Mouse (Mus musculus) limb, embryonic 13.5 days (tissue): ENCODE results near the gene Vwa8. TPM values are rescaled to one million over a fixed set of nuclear protein-coding genes. Genes with fewer than 3 reads are reported as not detected.

ENCODE experiments used
- ATAC-seq: fragments of 200-750 bp; cut with Nextera tagmentation; 2 replicates; pipeline ENCODE4 v1.8.0; 2017; ENCODE audit warnings: low read depth, moderate number of reproducible peaks, moderate TSS enrichment; ENCODE audit not compliant: low FRiP score
- H3K27ac ChIP-seq: fragments of 300-500 bp; sonication (generic); 2 replicates; pipeline ENCODE4 v1.5.1; 2015; ENCODE audit warnings: inconsistent platforms, mild to moderate bottlenecking, moderate library complexity
- H3K27me3 ChIP-seq: fragments of 300-500 bp; sonication (generic); 2 replicates; pipeline ENCODE4 v1.6.1; 2015; ENCODE audit warnings: mild to moderate bottlenecking, inconsistent platforms
- H3K36me3 ChIP-seq: fragments of 300-500 bp; sonication (generic); 2 replicates; pipeline ENCODE4 v1.6.1; 2015; ENCODE audit warnings: inconsistent platforms, mild to moderate bottlenecking, moderate library complexity
- H3K4me1 ChIP-seq: fragments of 300-500 bp; sonication (generic); 2 replicates; pipeline ENCODE4 v1.6.1; 2015; ENCODE audit warnings: inconsistent platforms
- H3K4me2 ChIP-seq: fragments of 300-500 bp; sonication (generic); replicated peaks from 2 replicates; pipeline ENCODE4 v1.6.1; 2015; ENCODE audit warnings: inconsistent platforms, mild to moderate bottlenecking, moderate library complexity
- H3K4me3 ChIP-seq: fragments of 300-500 bp; sonication (generic); 2 replicates; pipeline ENCODE4 v1.5.1; 2015; ENCODE audit warnings: moderate library complexity, mild to moderate bottlenecking, inconsistent platforms
- H3K9ac ChIP-seq: fragments of 300-500 bp; sonication (generic); 2 replicates; pipeline ENCODE4 v1.6.1; 2015; ENCODE audit warnings: mild to moderate bottlenecking, inconsistent platforms
- H3K9me3 ChIP-seq: fragments of 300-500 bp; sonication (generic); 2 replicates; pipeline ENCODE4 v1.6.1; 2016; ENCODE audit warnings: inconsistent platforms
- WGBS: fragments of 180-500 bp; shearing (Covaris S2); methylation state at CpG from one replicate; pipeline ENCODE4 v1.1.7; 2015; 5-methylcytosine and 5-hydroxymethylcytosine counted together
- polyA plus RNA-seq: library from polyadenylated mRNA; unstranded; fragments of >200 nt; fragmentation: Nextera tagmentation; extraction: Ambion mirVana; gene quantifications from 2 replicates; pipeline ENCODE4 v1.2.1, GENCODE M21; 2015

Gene Vwa8
- polyA plus RNA-seq, 1 experiment from 2014 or later: 11.2 TPM

DNA sequence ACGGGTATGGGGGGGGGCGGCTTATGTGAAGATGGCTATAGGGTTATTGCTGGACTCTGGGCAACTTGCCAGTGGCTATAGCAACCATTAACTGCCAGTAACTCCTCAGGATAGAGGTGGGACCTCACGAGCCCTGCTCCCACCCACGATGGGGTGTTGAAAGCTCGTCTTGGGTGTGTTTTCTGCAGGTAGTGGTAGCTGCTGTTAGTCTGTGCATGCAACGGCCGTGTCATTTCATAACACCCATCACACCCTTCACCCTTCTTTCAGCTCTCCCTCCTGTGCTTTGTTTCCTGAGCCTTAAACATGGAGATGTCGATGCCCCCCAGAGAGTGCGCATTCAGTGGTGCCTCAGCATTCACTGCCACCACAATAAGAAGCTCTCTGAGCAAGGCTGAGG is 329.4 kb downstream of the Vwa8 start:
- peaks cover 37% of the 10 kb centered on the region for H3K4me1 ChIP-seq
- peaks cover 5% of the 10 kb centered on the region; the same call in 1 of the 2 replicates for H3K9me3 ChIP-seq
- no peak overlapping the region for H3K9ac ChIP-seq
- no peak overlapping the region for H3K4me2 ChIP-seq
- ATAC-seq: no peak
- H3K27ac ChIP-seq: no peak overlapping the region
- H3K27me3 ChIP-seq: no peaks in the 10 kb centered on the region
- 74% methylated on average over 9 of the region's 9 CpGs for WGBS
- H3K4me3 ChIP-seq: no peak overlapping the region
- peaks cover 17% of the 10 kb centered on the region for H3K36me3 ChIP-seq

DNA sequence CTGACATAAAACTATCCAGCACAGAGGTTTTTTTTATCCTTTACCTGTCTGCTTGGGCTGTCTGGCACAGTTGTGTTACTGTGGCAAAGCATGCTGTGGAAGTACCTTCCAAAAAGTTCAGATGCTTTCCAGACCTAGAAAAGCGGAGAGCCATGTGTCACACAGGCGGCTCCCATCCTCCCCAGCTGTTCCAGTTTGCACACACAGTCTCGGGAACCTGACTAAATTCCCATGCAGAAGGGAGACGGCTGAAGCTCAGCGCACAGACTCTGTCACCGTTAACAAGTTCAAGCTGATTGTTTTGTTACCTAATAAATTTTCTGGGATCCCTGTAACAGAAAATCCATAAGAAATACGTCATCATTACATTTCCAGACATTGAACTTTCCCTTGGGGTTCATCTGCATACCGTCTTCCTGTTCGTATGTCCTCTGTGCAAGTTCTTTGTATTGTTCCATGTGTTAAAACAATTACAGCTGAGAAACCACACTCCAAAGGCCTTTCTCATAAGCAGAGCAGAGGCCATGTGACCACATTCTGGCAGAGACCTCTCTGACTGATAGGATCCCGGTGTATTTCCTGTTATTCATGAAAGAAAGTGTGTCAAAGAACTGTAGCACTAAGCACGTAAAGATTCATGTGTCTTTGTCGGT is 331.4 kb downstream of the Vwa8 start:
- Histone ChIP-seq H3K4me3 (no peak overlapping the region), H3K4me1 (peaks cover 50% of the 10 kb centered on the region), H3K9ac (no peak overlapping the region), H3K27me3 (no peaks in the 10 kb centered on the region), H3K27ac (peak overlapping the region; percentile 82), H3K9me3 (peaks cover 4% of the 10 kb centered on the region; the same call in 1 of the 2 replicates), H3K36me3 (peaks cover 10% of the 10 kb centered on the region), H3K4me2 (no peak overlapping the region)
- WGBS: 25% methylated on average over 12 of the region's 12 CpGs
- ATAC-seq: peak; percentile 92

DNA sequence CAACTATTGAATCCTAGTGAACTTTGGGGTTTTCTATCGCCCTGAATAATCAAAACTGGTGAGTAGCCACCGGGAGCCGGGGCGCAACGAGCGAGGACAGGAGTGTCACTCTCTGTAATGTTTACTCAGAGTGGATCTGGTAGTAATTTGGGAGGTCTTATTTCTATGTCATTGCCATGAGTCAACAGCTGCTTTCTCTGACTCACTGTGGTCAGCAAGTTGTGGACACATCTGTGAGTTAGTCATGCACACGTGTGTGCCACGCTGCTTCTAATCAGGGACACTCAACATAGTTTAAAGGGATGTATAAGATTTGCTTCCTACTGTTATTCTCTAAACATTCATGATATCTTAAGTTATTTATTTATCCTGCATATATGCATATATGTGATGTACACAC is 332.9 kb downstream of the Vwa8 start:
- no peak overlapping the region for H3K27ac ChIP-seq
- peaks cover 11% of the 10 kb centered on the region; the same call in 1 of the 2 replicates for H3K36me3 ChIP-seq
- H3K27me3 ChIP-seq: no peaks in the 10 kb centered on the region
- H3K9ac ChIP-seq: no peak overlapping the region
- WGBS: 80% methylated on average over 8 of the region's 8 CpGs
- no peaks in the 10 kb centered on the region for H3K9me3 ChIP-seq
- no peak overlapping the region for H3K4me2 ChIP-seq
- ATAC-seq: no peak
- no peak overlapping the region for H3K4me3 ChIP-seq
- H3K4me1 ChIP-seq: peaks cover 54% of the 10 kb centered on the region

DNA sequence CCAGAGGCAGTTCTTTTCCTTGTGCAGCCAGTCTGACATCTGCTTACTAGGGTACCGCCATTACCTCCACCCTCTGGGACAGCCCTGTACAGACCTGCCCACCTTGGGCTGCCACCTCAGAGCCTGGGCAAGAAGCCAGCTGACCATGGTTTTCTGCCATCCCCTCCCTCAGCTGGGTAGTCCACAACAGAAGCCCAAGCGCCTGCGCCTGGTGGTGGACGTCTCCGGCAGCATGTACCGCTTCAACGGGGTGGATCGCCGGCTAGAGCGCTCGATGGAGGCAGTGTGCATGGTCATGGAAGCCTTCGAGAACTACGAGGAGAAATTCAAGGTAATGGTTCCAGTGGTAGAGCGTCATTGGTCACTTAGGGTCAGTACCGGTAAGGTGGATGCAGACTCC is 333.9 kb downstream of the Vwa8 start:
- H3K9ac ChIP-seq: no peak overlapping the region
- no peak for ATAC-seq
- peaks cover 53% of the 10 kb centered on the region for H3K4me1 ChIP-seq
- 92% methylated on average over 15 of the region's 15 CpGs for WGBS
- H3K27ac ChIP-seq: peak overlapping the region; percentile 28; the same call in 1 of the 2 replicates
- no peak overlapping the region for H3K4me3 ChIP-seq
- no peaks in the 10 kb centered on the region for H3K27me3 ChIP-seq
- no peaks in the 10 kb centered on the region for H3K9me3 ChIP-seq
- peaks cover 14% of the 10 kb centered on the region; the same call in 1 of the 2 replicates for H3K36me3 ChIP-seq
- no peak overlapping the region for H3K4me2 ChIP-seq

DNA sequence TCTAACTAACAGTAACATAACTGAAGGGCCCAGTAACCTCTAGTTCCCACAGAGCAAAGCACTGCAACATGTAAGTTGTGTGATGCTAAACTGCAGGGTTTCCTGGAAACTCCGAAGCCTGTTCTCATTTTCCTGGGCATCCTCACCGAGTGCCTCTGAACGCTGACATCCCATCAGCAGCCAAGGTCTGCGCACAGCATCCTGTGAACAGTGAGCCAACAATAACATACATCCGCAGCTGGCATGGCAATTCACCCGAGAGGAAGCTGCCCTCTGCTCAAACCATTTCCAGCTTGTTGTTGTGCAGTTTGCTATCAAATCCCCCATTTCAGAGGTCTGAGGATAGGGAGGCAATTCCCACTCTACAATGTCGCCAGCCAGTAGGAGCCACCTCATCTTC is 334.4 kb downstream of the Vwa8 start:
- Histone ChIP-seq H3K27me3 (no peaks in the 10 kb centered on the region), H3K27ac (no peak overlapping the region; the same call in 1 of the 2 replicates), H3K4me1 (peaks cover 48% of the 10 kb centered on the region), H3K9me3 (no peaks in the 10 kb centered on the region), H3K4me2 (no peak overlapping the region), H3K9ac (no peak overlapping the region), H3K4me3 (no peak overlapping the region), H3K36me3 (peaks cover 14% of the 10 kb centered on the region; the same call in 1 of the 2 replicates)
- ATAC-seq: no peak
- 80% methylated on average over 7 of the region's 7 CpGs for WGBS

DNA sequence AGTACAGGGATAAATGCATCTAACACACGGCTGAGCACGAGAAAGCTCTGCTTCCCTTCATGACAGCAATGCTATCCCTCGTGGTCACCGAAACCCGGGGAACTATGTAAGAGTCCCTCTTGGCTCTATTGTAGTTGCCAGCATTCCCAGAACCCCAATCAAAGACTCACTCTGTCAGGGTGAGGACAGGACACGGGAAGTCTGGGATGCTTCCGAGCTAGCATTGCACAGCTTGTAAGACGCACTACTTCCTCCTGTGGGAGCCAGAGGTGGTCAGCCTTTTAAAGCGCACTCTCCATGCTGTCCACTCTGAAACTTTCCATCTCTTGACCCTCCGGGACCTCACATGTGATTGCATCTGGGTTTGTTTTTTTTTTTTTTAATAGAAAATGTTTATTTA is 335.2 kb downstream of the Vwa8 start:
- Histone ChIP-seq H3K9me3 (no peaks in the 10 kb centered on the region), H3K36me3 (peaks cover 14% of the 10 kb centered on the region; the same call in 1 of the 2 replicates), H3K4me1 (peaks cover 45% of the 10 kb centered on the region), H3K4me3 (no peak overlapping the region), H3K27me3 (no peaks in the 10 kb centered on the region), H3K27ac (peak overlapping the region; percentile 33; the same call in 1 of the 2 replicates), H3K4me2 (no peak overlapping the region), H3K9ac (no peak overlapping the region)
- WGBS: 85% methylated on average over 10 of the region's 10 CpGs
- ATAC-seq: no peak

DNA sequence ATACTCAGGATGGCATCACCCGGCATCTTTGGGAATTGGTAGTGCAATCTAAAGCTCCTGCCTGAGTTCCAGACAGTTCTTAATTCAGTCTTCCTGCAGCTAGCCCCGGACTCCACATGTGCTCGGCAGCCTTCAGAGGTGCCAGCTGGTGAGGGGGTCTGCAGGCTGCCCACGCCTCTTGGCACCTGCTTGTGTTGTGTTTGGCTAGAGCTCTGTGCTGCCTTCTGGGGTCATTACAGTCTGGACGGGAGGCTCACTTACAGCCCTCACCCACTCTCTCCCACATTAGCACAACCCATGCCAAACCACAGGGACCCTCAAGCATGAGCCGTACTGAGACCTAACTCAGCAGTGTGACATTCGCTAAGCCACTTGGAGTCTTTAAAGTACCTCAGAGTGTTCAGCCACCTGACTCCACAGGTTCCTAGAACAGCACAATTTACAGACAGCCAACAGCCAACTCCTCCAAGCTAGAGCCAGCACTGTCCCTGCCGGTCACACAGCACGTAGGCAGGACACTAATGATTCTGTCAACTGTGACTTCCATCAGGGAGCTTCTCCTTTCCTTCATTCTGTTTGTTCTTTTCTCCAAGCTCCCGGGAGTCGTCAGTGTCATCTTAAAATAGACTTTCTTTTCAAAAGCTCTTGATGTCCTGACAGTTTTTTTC is 336.3 kb downstream of the Vwa8 start:
- ATAC-seq: no peak
- WGBS: 75% methylated on average over 11 of the region's 11 CpGs

DNA sequence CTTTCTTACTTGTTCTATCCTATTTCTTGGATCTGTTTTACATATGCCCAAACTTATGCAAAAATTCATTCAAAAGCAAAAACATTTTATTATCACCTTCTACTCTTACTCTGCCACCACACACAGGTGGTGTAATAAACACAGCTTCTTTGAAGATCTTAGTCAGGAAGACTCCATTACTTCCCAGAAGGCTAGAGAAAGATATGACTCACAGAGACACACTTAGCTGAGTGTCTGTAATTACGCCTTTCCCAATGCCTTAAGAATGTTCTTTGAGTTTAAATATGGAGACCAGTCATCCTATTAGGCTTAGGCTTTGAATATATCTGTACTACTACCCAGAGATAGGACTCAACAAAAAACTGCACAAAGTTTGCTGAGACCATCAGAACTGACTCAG is 338.1 kb downstream of the Vwa8 start:
- Histone ChIP-seq H3K27me3 (no peaks in the 10 kb centered on the region), H3K36me3 (peaks cover 14% of the 10 kb centered on the region; the same call in 1 of the 2 replicates), H3K27ac (no peak overlapping the region), H3K4me1 (peaks cover 25% of the 10 kb centered on the region), H3K4me2 (no peak overlapping the region), H3K9me3 (no peaks in the 10 kb centered on the region), H3K4me3 (no peak overlapping the region), H3K9ac (no peak overlapping the region)
- no peak for ATAC-seq
- 84% methylated on average over 1 of the region's 1 CpGs for WGBS

More for the DNA sequence above, 336.3 kb downstream of the Vwa8 start:
- no peak overlapping the region for H3K4me2 ChIP-seq
- no peak overlapping the region for H3K4me3 ChIP-seq
- H3K36me3 ChIP-seq: peaks cover 14% of the 10 kb centered on the region; the same call in 1 of the 2 replicates
- no peaks in the 10 kb centered on the region for H3K27me3 ChIP-seq
- H3K27ac ChIP-seq: no peak overlapping the region
- peaks cover 34% of the 10 kb centered on the region for H3K4me1 ChIP-seq
- no peak overlapping the region for H3K9ac ChIP-seq
- no peaks in the 10 kb centered on the region for H3K9me3 ChIP-seq

DNA sequence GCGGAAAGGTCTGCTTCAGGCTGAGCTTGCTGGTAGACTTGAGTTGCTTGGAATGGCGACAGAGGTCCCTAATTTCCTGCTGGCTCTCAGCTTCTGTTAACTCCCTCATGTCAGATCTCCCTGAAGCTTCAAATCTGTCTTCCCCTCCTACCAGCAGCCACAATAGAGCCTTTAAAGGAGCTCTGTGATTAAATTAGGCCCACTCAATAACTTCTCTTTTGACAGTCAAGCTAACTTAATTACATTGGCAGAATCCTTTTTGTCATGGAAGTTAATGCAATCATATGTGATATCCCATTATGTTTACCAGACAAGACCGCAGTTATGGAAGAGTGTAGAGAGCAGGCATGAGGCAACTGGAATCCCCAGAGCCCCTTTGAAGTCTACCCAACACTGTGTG is 347.9 kb downstream of the Vwa8 start:
- WGBS: 66% methylated on average over 3 of the region's 3 CpGs
- Histone ChIP-seq H3K4me2 (no peak overlapping the region), H3K27ac (no peak overlapping the region), H3K27me3 (no peaks in the 10 kb centered on the region), H3K9me3 (no peaks in the 10 kb centered on the region), H3K36me3 (no peaks in the 10 kb centered on the region), H3K4me1 (peaks cover 27% of the 10 kb centered on the region), H3K9ac (no peak overlapping the region), H3K4me3 (no peak overlapping the region)
- ATAC-seq: no peak

DNA sequence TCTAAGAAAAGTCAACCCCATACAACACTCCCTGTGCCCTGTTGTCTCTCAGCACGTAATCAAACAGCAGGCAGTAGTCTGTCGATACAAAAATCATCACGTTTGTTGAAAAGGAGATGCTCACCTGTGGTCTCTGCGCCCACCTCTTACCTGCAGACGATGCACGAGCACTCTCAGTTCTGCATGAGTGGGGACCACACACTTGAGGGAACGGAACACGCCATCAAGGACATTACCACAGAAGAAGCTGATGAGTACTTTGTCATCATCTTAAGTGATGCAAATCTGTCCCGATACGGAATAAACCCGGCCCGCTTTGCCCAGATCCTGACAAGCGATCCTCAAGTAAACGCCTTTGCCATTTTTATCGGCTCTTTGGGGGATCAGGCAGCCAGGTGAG is 349.2 kb downstream of the Vwa8 start:
- Histone ChIP-seq H3K27me3 (no peaks in the 10 kb centered on the region), H3K36me3 (0 out of 2 replicates have a peak, but pooled peaks cover 5% of the 10 kb centered on the region), H3K4me2 (no peak overlapping the region), H3K4me1 (peaks cover 38% of the 10 kb centered on the region), H3K9me3 (no peaks in the 10 kb centered on the region), H3K9ac (no peak overlapping the region), H3K27ac (no peak overlapping the region), H3K4me3 (no peak overlapping the region)
- 91% methylated on average over 15 of the region's 15 CpGs for WGBS
- no peak for ATAC-seq

DNA sequence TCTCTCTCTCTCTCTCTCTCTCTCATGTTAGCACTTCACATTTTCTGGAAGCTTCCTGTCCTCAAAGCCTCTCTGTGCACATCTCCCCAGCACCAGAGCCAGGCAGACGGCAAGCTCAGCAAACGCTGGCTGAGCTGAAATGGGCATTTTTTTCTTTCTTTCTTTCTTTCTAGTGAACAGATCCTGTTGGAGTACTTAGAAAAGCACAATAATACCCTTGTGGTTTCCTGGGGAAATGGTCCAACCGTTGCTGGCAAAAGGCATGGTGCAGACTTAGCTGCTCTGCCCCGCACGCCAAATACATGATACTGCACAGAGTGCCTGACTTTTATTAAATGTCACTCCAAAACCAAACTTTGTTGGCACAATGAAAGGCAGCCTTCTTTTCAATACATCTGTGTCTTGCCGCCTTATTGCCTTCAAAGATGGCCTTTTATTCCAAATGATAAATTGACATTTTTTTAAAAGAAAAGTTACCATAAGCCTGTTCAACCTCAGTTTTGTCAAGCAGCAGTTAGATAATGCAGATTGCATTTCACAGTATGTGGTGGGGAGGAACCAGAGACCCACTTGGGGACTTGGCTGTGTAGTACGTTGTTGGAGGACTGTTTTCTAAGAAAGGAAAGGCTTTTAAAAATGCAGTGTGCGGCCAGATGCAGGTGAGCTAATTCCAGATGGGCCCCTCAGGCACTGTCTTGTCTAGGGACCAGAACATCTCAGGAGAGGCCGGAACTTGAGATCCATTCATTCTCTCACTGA is 351.5 kb downstream of the Vwa8 start:
- Histone ChIP-seq H3K4me3 (no peak overlapping the region), H3K9me3 (no peaks in the 10 kb centered on the region), H3K36me3 (0 out of 2 replicates have a peak, but pooled peaks cover 5% of the 10 kb centered on the region), H3K4me2 (no peak overlapping the region), H3K27ac (peak overlapping the region; percentile 81), H3K27me3 (no peaks in the 10 kb centered on the region), H3K4me1 (peaks cover 57% of the 10 kb centered on the region), H3K9ac (0 out of 2 replicates have a peak overlapping the region, but pooled peaks have one; percentile 9)
- 0 out of 2 replicates have a peak, but pooled peaks have one; percentile 43 for ATAC-seq
- 39% methylated on average over 9 of the region's 9 CpGs for WGBS

DNA sequence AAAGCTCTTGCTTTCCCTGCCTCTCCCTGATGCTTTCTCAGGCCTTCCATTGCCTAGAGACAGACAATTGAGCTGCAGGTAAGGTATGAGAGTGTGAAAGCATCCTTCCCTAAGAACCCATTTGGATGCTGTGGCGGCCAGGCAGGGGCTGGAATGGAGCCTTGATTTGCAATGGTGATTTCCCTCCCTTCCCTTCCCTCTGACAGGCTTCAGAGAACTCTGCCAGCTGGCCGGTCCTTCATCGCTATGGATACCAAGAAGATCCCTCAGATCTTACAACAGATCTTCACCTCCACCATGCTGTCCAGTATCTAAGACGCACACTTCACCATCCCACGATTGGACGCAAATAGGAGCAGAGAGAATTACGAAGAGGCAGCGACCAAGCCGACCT is 352.0 kb downstream of the Vwa8 start:
- no peak for ATAC-seq
- no peak overlapping the region for H3K4me2 ChIP-seq
- H3K27me3 ChIP-seq: no peaks in the 10 kb centered on the region
- WGBS: 91% methylated on average over 9 of the region's 9 CpGs
- no peak overlapping the region for H3K9ac ChIP-seq
- H3K27ac ChIP-seq: peak overlapping the region; percentile 81
- no peaks in the 10 kb centered on the region for H3K9me3 ChIP-seq
- 0 out of 2 replicates have a peak, but pooled peaks cover 5% of the 10 kb centered on the region for H3K36me3 ChIP-seq
- H3K4me3 ChIP-seq: no peak overlapping the region
- peaks cover 62% of the 10 kb centered on the region for H3K4me1 ChIP-seq
